In the genomic region with DNA sequence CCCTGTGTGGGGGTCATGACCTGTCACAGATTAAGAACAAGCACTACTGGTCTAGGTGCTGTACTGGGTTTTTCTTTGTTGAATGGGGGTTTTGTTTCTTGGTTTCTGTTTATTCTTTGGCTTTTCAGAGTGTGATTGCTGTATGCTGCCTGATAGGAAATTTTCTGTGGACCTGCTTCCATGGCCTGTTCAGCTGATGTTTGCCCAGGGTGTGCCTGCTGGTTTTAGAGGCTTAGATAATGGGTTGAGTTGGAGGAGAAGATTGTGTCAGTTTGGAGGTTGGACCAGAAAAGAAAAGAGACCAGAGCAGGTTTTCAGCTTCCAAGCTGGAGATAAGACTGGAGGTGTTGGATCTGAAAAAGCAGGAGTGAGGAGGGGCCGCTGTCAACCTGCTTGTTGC, we compare ENCODE assay signal across 22 mouse cellular contexts. TPM values are rescaled to one million over a fixed set of nuclear protein-coding genes. Genes with fewer than 3 reads are reported as not detected.
DNase-seq lines count a peak whose midpoint lies in the region; ATAC-seq and TF ChIP-seq lines count a peak whose summit lies in the region.
"Had no signal": no experiment of that assay in that cellular context is flagged by ENCODE, and none has a peak within 500 bp of the region (broad histone marks: within the 10 kb centered on the region; RNA-seq: fewer than 3 reads in every experiment).

No protein-coding gene starts in this region.

- H3K36me3 ChIP-seq in heart, embryonic 12.5 days: 0 out of 2 replicates have a peak, but pooled peaks cover 5% of the 10 kb centered on the region
- no peaks in the 10 kb centered on the region for H3K36me3 ChIP-seq in stomach, embryonic 14.5 days (ENCODE audit: control insufficient read depth, insufficient read depth, low read length)
- H3K36me3 ChIP-seq in stomach, embryonic 15.5 days: no peaks in the 10 kb centered on the region
- peaks cover under 1% of the 10 kb centered on the region; the same call in 1 of the 2 replicates for H3K36me3 ChIP-seq in stomach, postnatal 0 days (ENCODE audit: control insufficient read depth, insufficient read depth, low read length)
- H3K36me3 ChIP-seq: forebrain, embryonic 10.5 days had no signal

- no peak for DNase-seq in heart, adult 11 months
- peak; percentile 60 for DNase-seq in stomach, postnatal 0 days (ENCODE audit: low spot score)
- no peak for DNase-seq in testis, postnatal 14 days (ENCODE audit: low spot score)
- no peak for DNase-seq in thymus, postnatal 36 days
- DNase-seq: adrenal gland, adult 2 months; adrenal gland, postnatal 10 days; adrenal gland, postnatal 25 days; cerebellum, adult 11 months; cerebellum, adult 18-20 months; cerebellum, adult 8-10 months; cerebellum, adult 9-11 months; cerebellum, postnatal 14 days; cerebellum, postnatal 36 days had no signal

- peaks cover 4% of the 10 kb centered on the region for H3K4me1 ChIP-seq in heart, embryonic 12.5 days (replicated peaks)
- no peaks in the 10 kb centered on the region for H3K4me1 ChIP-seq in stomach, embryonic 14.5 days (ENCODE audit: control insufficient read depth, insufficient read depth, low read length)
- no peaks in the 10 kb centered on the region for H3K4me1 ChIP-seq in stomach, embryonic 15.5 days
- H3K4me1 ChIP-seq in stomach, postnatal 0 days (replicated peaks; ENCODE audit: control insufficient read depth, insufficient read depth): no peaks in the 10 kb centered on the region
- H3K4me1 ChIP-seq: embryonic facial prominence, embryonic 13.5 days; embryonic facial prominence, embryonic 15.5 days; forebrain, embryonic 10.5 days; forebrain, embryonic 12.5 days had no signal

- 53% methylated on average over 1 of the region's 1 CpGs for WGBS in heart, embryonic 12.5 days
- WGBS in stomach, embryonic 14.5 days: 44% methylated on average over 1 of the region's 1 CpGs
- WGBS in stomach, embryonic 15.5 days: 58% methylated on average over 1 of the region's 1 CpGs
- WGBS in stomach, postnatal 0 days: 52% methylated on average over 1 of the region's 1 CpGs

- no peak for TF ChIP-seq CTCF in stomach, postnatal 0 days (IDR thresholded peaks at IDR 0.05; ENCODE audit: low read depth)

- ATAC-seq in heart, embryonic 12.5 days (ENCODE audit: insufficient number of reproducible peaks, low FRiP score): no peak
- ATAC-seq in stomach, embryonic 14.5 days (ENCODE audit: insufficient number of reproducible peaks, insufficient read depth, low FRiP score, low read depth): peak; percentile 89
- peak; percentile 84 for ATAC-seq in stomach, embryonic 15.5 days (ENCODE audit: insufficient read depth, low FRiP score, low read depth)
- ATAC-seq in stomach, postnatal 0 days (ENCODE audit: low FRiP score, low TSS enrichment): peak; percentile 89
- ATAC-seq: forebrain, embryonic 14.5 days had no signal

- no peaks in the 10 kb centered on the region for H3K27me3 ChIP-seq in heart, embryonic 12.5 days (replicated peaks)
- H3K27me3 ChIP-seq in stomach, embryonic 14.5 days (ENCODE audit: control insufficient read depth, insufficient read depth, low read length): no peaks in the 10 kb centered on the region
- no peaks in the 10 kb centered on the region for H3K27me3 ChIP-seq in stomach, embryonic 15.5 days (replicated peaks)
- H3K27me3 ChIP-seq in stomach, postnatal 0 days (ENCODE audit: control insufficient read depth, insufficient read depth, low read length): no peaks in the 10 kb centered on the region
- H3K27me3 ChIP-seq: embryonic facial prominence, embryonic 13.5 days; embryonic facial prominence, embryonic 15.5 days; forebrain, embryonic 12.5 days had no signal

- no peak overlapping the region for H3K4me3 ChIP-seq in heart, embryonic 12.5 days
- H3K4me3 ChIP-seq in stomach, embryonic 14.5 days (ENCODE audit: low read depth, low read length): no peak overlapping the region
- H3K4me3 ChIP-seq in stomach, embryonic 15.5 days (replicated peaks): no peak overlapping the region
- no peak overlapping the region for H3K4me3 ChIP-seq in stomach, postnatal 0 days (ENCODE audit: low read depth, low read length)
- H3K4me3 ChIP-seq: embryonic facial prominence, embryonic 13.5 days; embryonic facial prominence, embryonic 15.5 days; erythroblast, embryonic 14.5 days; forebrain, embryonic 10.5 days; forebrain, embryonic 12.5 days had no signal

- no peak overlapping the region; the same call in 1 of the 2 replicates for H3K9ac ChIP-seq in heart, embryonic 12.5 days
- H3K9ac ChIP-seq in stomach, embryonic 14.5 days (replicated peaks; ENCODE audit: low read depth, low read length): no peak overlapping the region
- no peak overlapping the region for H3K9ac ChIP-seq in stomach, embryonic 15.5 days
- no peak overlapping the region for H3K9ac ChIP-seq in stomach, postnatal 0 days (ENCODE audit: low read length)
- H3K9ac ChIP-seq: embryonic facial prominence, embryonic 13.5 days; embryonic facial prominence, embryonic 15.5 days; forebrain, embryonic 12.5 days had no signal

- H3K4me2 ChIP-seq in heart, embryonic 12.5 days: no peak overlapping the region
- H3K4me2 ChIP-seq in stomach, embryonic 14.5 days (replicated peaks; ENCODE audit: low read depth, low read length): no peak overlapping the region
- no peak overlapping the region for H3K4me2 ChIP-seq in stomach, embryonic 15.5 days
- H3K4me2 ChIP-seq in stomach, postnatal 0 days (replicated peaks; ENCODE audit: low read depth): no peak overlapping the region
- H3K4me2 ChIP-seq: embryonic facial prominence, embryonic 13.5 days; embryonic facial prominence, embryonic 15.5 days; forebrain, embryonic 12.5 days had no signal

- no peaks in the 10 kb centered on the region for H3K9me3 ChIP-seq in heart, embryonic 12.5 days (replicated peaks)
- H3K9me3 ChIP-seq in stomach, embryonic 14.5 days (ENCODE audit: control insufficient read depth, low read depth, low read length): no peaks in the 10 kb centered on the region
- H3K9me3 ChIP-seq in stomach, embryonic 15.5 days: no peaks in the 10 kb centered on the region
- H3K9me3 ChIP-seq in stomach, postnatal 0 days (ENCODE audit: control insufficient read depth, low read length): no peaks in the 10 kb centered on the region
- H3K9me3 ChIP-seq: embryonic facial prominence, embryonic 13.5 days; embryonic facial prominence, embryonic 15.5 days; forebrain, embryonic 10.5 days; forebrain, embryonic 12.5 days had no signal

- peak overlapping the region; percentile 33; the same call in 1 of the 2 replicates for H3K27ac ChIP-seq in heart, embryonic 12.5 days (ENCODE audit: poor library complexity, severe bottlenecking)
- no peak overlapping the region; the same call in 1 of the 2 replicates for H3K27ac ChIP-seq in stomach, embryonic 14.5 days (ENCODE audit: low read length)
- H3K27ac ChIP-seq in stomach, embryonic 15.5 days: no peak overlapping the region; the same call in 1 of the 2 replicates
- H3K27ac ChIP-seq in stomach, postnatal 0 days (replicated peaks): no peak overlapping the region
- H3K27ac ChIP-seq: embryonic facial prominence, embryonic 13.5 days; embryonic facial prominence, embryonic 15.5 days; forebrain, embryonic 10.5 days; forebrain, embryonic 12.5 days had no signal

- TF ChIP-seq EP300 in stomach, postnatal 0 days (optimal IDR thresholded peaks at IDR 0.05): no peak

RNA-seq across cellular contexts. Expression of a gene that starts 40.0 kb away (rescaled TPM):
- 9.6 and 10.7 TPM in 2 replicates for polyA plus RNA-seq in heart, embryonic 12.5 days (2016; fragmentation: Nextera tagmentation; extraction: Ambion mirVana)
- 7.0 and 7.7 TPM in 2 replicates for polyA plus RNA-seq in stomach, embryonic 14.5 days (2014; fragmentation: Nextera tagmentation; extraction: Ambion mirVana)
- polyA plus RNA-seq in stomach, embryonic 15.5 days (2015; fragmentation: Nextera tagmentation; extraction: Ambion mirVana): 4.5 and 5.3 TPM in 2 replicates
- 1.4 TPM in 2 replicates for polyA plus RNA-seq in stomach, postnatal 0 days (2015; fragmentation: Nextera tagmentation; extraction: Ambion mirVana)
- polyA plus RNA-seq: erythroblast, embryonic 14.5 days had no signal
